Mouse (Mus musculus): ENCODE data around the gene Pcnt.

The Pcnt gene

GRCm38 (mm10) chr10:76316194-76316593 is 126.4 kb downstream of the Pcnt start:
- DNase-seq (ENCODE audit: low spot score in 2 of 2): no peak

GRCm38 (mm10) chr10:76306738-76307137 is 135.8 kb downstream of the Pcnt start:
- no peak for DNase-seq (ENCODE audit: low spot score in 2 of 2)
